Mouse (Mus musculus) Muller cell, postnatal 12 days (primary cell): ENCODE results near the gene Frem1.

Source experiments
- DNase-seq: peaks from one replicate; pipeline ENCODE4 v3.0.0-alpha.2; 2015; ENCODE audit errors: inconsistent ontology term

The Frem1 gene

GRCm38 (mm10) chr4:82930079-82930478, 122.1 kb downstream of the Frem1 start:
- DNase-seq, result no peak

GRCm38 (mm10) chr4:82921962-82922361, 130.2 kb downstream of the Frem1 start:
- DNase-seq, result no peak

GRCm38 (mm10) chr4:82918625-82919024, 133.5 kb downstream of the Frem1 start:
- no peak for DNase-seq

GRCm38 (mm10) chr4:82916678-82917050, 135.5 kb downstream of the Frem1 start:
- no peak for DNase-seq

- peak; percentile 45 for DNase-seq
Observed at GRCm38 (mm10) chr4:82916003-82916677, 136.0 kb downstream of the Frem1 start.

GRCm38 (mm10) chr4:82915576-82915975, 136.6 kb downstream of the Frem1 start:
- no peak for DNase-seq

- DNase-seq, result no peak
Observed at GRCm38 (mm10) chr4:82914601-82915143, 137.5 kb downstream of the Frem1 start.

- DNase-seq, result no peak
Observed at GRCm38 (mm10) chr4:82895227-82895626, 156.9 kb downstream of the Frem1 start.

GRCm38 (mm10) chr4:82892247-82892646, 159.9 kb downstream of the Frem1 start:
- DNase-seq, result no peak

GRCm38 (mm10) chr4:82891566-82891965, 160.6 kb downstream of the Frem1 start:
- peak; percentile 18 for DNase-seq

- DNase-seq, result peak; percentile 61
Observed at GRCm38 (mm10) chr4:82891049-82891448, 161.1 kb downstream of the Frem1 start.

GRCm38 (mm10) chr4:82890585-82890984, 161.6 kb downstream of the Frem1 start:
- DNase-seq, result no peak

- DNase-seq, result no peak
Observed at GRCm38 (mm10) chr4:82886148-82886547, 166.0 kb downstream of the Frem1 start.

GRCm38 (mm10) chr4:82885535-82885913, 166.6 kb downstream of the Frem1 start:
- DNase-seq, result no peak

GRCm38 (mm10) chr4:82884636-82885534, 167.3 kb downstream of the Frem1 start, which contains the start of gene Cer1:
Gene Cer1, minus strand, starts transcription at chr4:82885148.
- DNase-seq, result peak; percentile 14

- no peak for DNase-seq
Observed at GRCm38 (mm10) chr4:82882500-82882899, 169.6 kb downstream of the Frem1 start.

GRCm38 (mm10) chr4:82881366-82881765, 170.8 kb downstream of the Frem1 start:
- DNase-seq, result no peak

- no peak for DNase-seq
Observed at GRCm38 (mm10) chr4:82880243-82880642, 171.9 kb downstream of the Frem1 start.

GRCm38 (mm10) chr4:82879152-82879551, 173.0 kb downstream of the Frem1 start:
- DNase-seq, result no peak

GRCm38 (mm10) chr4:82876656-82877055, 175.5 kb downstream of the Frem1 start:
- DNase-seq, result no peak

- no peak for DNase-seq
Observed at GRCm38 (mm10) chr4:82875532-82875931, 176.6 kb downstream of the Frem1 start.

GRCm38 (mm10) chr4:82874791-82875190, 177.3 kb downstream of the Frem1 start:
- no peak for DNase-seq

GRCm38 (mm10) chr4:82872548-82872947, 179.6 kb downstream of the Frem1 start:
- no peak for DNase-seq
